Comparison of ENCODE assay signal across 9 mouse cellular contexts in genomic region chr7:100979175-100979574, GRCm38 (mm10). TPM values are rescaled to one million over a fixed set of nuclear protein-coding genes. Genes with fewer than 3 reads are reported as not detected.
A peak's percentile ranks its signal among the peaks of the same experiment; 100 is the strongest.
DNase-seq lines count a peak whose midpoint lies in the region; ATAC-seq lines count a peak whose summit lies in the region.
"Had no signal": no experiment of that assay in that cellular context is flagged by ENCODE, and none has a peak within 500 bp of the region (broad histone marks: within the 10 kb centered on the region; RNA-seq: fewer than 3 reads in every experiment).

No protein-coding gene starts in this region.

- no peak overlapping the region for H3K4me2 ChIP-seq in hindbrain, embryonic 16.5 days (ENCODE audit: low read length)
- H3K4me2 ChIP-seq in hindbrain, embryonic 11.5 days (replicated peaks; ENCODE audit: low read depth, low read length) = no peak overlapping the region
- H3K4me2 ChIP-seq: embryonic facial prominence, embryonic 13.5 days had no signal

- no peaks in the 10 kb centered on the region for H3K36me3 ChIP-seq in hindbrain, embryonic 16.5 days (ENCODE audit: control insufficient read depth, insufficient read depth, low read length)
- no peaks in the 10 kb centered on the region for H3K36me3 ChIP-seq in hindbrain, embryonic 11.5 days (ENCODE audit: control insufficient read depth, insufficient read depth, low read length)
- H3K36me3 ChIP-seq: embryonic facial prominence, embryonic 13.5 days had no signal

- peaks cover 9% of the 10 kb centered on the region for H3K27me3 ChIP-seq in hindbrain, embryonic 16.5 days (replicated peaks; ENCODE audit: control insufficient read depth, insufficient read depth, low read length)
- H3K27me3 ChIP-seq in hindbrain, embryonic 11.5 days (ENCODE audit: control insufficient read depth, insufficient read depth, low read length) = peaks cover 12% of the 10 kb centered on the region

- H3K4me1 ChIP-seq in hindbrain, embryonic 16.5 days (ENCODE audit: control insufficient read depth, insufficient read depth, low read depth, low read length) = peaks cover 3% of the 10 kb centered on the region
- H3K4me1 ChIP-seq in hindbrain, embryonic 11.5 days (replicated peaks; ENCODE audit: control insufficient read depth, insufficient read depth, low read length) = no peaks in the 10 kb centered on the region

- no peaks in the 10 kb centered on the region for H3K9me3 ChIP-seq in hindbrain, embryonic 16.5 days (ENCODE audit: control insufficient read depth, low read length)
- no peaks in the 10 kb centered on the region for H3K9me3 ChIP-seq in hindbrain, embryonic 11.5 days (ENCODE audit: control insufficient read depth, low read length)
- H3K9me3 ChIP-seq: embryonic facial prominence, embryonic 13.5 days had no signal

- no peak for DNase-seq in hindbrain, embryonic 11.5 days (ENCODE audit: low spot score)
- peak; percentile 85 for DNase-seq in NIH3T3 (ENCODE audit: low read depth)
- peak; percentile 61 for DNase-seq in gastrocnemius, postnatal 25 days
- DNase-seq in kidney, adult 8-10 months = peak; percentile 22 to 25
- DNase-seq in lung, postnatal 36 days = peak; percentile 89
- no peak for DNase-seq in spleen, postnatal 14 days (ENCODE audit: low spot score in 2 of 2)

- no peak overlapping the region for H3K4me3 ChIP-seq in hindbrain, embryonic 16.5 days (ENCODE audit: low read length)
- H3K4me3 ChIP-seq in hindbrain, embryonic 11.5 days (ENCODE audit: low read depth, low read length) = no peak overlapping the region
- H3K4me3 ChIP-seq: embryonic facial prominence, embryonic 13.5 days had no signal

- peak; percentile 42; the same call in 1 of the 2 replicates for ATAC-seq in hindbrain, embryonic 16.5 days
- ATAC-seq in hindbrain, embryonic 11.5 days (ENCODE audit: low FRiP score) = no peak
- no peak for ATAC-seq in activated CD4-positive, CD25-positive, alpha-beta regulatory T cell, adult 4 months

- H3K27ac ChIP-seq in hindbrain, embryonic 16.5 days (ENCODE audit: low read depth, low read length) = no peak overlapping the region
- no peak overlapping the region for H3K27ac ChIP-seq in hindbrain, embryonic 11.5 days (ENCODE audit: low read depth, low read length)
- H3K27ac ChIP-seq: embryonic facial prominence, embryonic 13.5 days had no signal

- WGBS in hindbrain, embryonic 16.5 days = 45% methylated on average over 2 of the region's 2 CpGs
- WGBS in hindbrain, embryonic 11.5 days = 44% methylated on average over 2 of the region's 2 CpGs

- H3K9ac ChIP-seq in hindbrain, embryonic 16.5 days (ENCODE audit: low read depth, low read length) = no peak overlapping the region
- H3K9ac ChIP-seq in hindbrain, embryonic 11.5 days (ENCODE audit: low read depth, low read length) = no peak overlapping the region
- H3K9ac ChIP-seq: embryonic facial prominence, embryonic 13.5 days had no signal

RNA-seq across cellular contexts. Expression of gene P2ry6, which starts 4.7 kb away (rescaled TPM):
- 2.7 and 4.8 TPM in 2 replicates for polyA plus RNA-seq in hindbrain, embryonic 16.5 days (2015; fragmentation: Nextera tagmentation; extraction: Ambion mirVana)
- polyA plus RNA-seq in hindbrain, embryonic 11.5 days (2014; fragmentation: Nextera tagmentation; extraction: Ambion mirVana) = 3.1 and 3.3 TPM in 2 replicates
- 1 to 10 TPM; 1.4 to 1.9 TPM for total RNA-seq in gastrocnemius, postnatal 25 days (2021)
- under 1 TPM in 1 of 2 experiments, not detected in 1; 0.32 TPM for polyA plus RNA-seq in activated CD4-positive, CD25-positive, alpha-beta regulatory T cell, adult 4 months (2017; shearing (Covaris generic))

RNA-seq across cellular contexts. Expression of gene P2ry2, which starts 33.5 kb away (rescaled TPM):
- 0.32 and 0.64 TPM in 2 replicates for polyA plus RNA-seq in hindbrain, embryonic 16.5 days (2015; fragmentation: Nextera tagmentation; extraction: Ambion mirVana)
- polyA plus RNA-seq in hindbrain, embryonic 11.5 days (2014; fragmentation: Nextera tagmentation; extraction: Ambion mirVana) = 0.39 and 0.73 TPM in 2 replicates
- total RNA-seq in gastrocnemius, postnatal 25 days (2021) = 10 to 100 TPM; 34.3 to 43.7 TPM
- polyA plus RNA-seq in activated CD4-positive, CD25-positive, alpha-beta regulatory T cell, adult 4 months (2017; shearing (Covaris generic)) = under 1 TPM in 1 of 2 experiments, not detected in 1; 0.23 TPM

RNA-seq across cellular contexts. Expression of gene Arhgef17, which starts 47.3 kb away (rescaled TPM):
- polyA plus RNA-seq in hindbrain, embryonic 16.5 days (2015; fragmentation: Nextera tagmentation; extraction: Ambion mirVana) = 13.6 and 18.2 TPM in 2 replicates
- 6.3 and 8.3 TPM in 2 replicates for polyA plus RNA-seq in hindbrain, embryonic 11.5 days (2014; fragmentation: Nextera tagmentation; extraction: Ambion mirVana)
- total RNA-seq in gastrocnemius, postnatal 25 days (2021) = 10 to 100 TPM; 16.4 to 20.8 TPM
- polyA plus RNA-seq in activated CD4-positive, CD25-positive, alpha-beta regulatory T cell, adult 4 months (2017; shearing (Covaris generic)) = under 1 TPM in 1 of 2 experiments, not detected in 1; 0.42 TPM

Comparison
In these comparisons a context has a peak if more than half of its experiments do, and no peak if none do; other contexts are left out.
1. DNase-seq: peak in NIH3T3 (single experiment), gastrocnemius, postnatal 25 days (single experiment), kidney, adult 8-10 months (2 of 2) and lung, postnatal 36 days (single experiment); none in hindbrain, embryonic 11.5 days (single experiment) and spleen, postnatal 14 days (0 of 2).